Mouse (Mus musculus): ENCODE results near the gene Sowahb.

GRCm38 (mm10) chr5:93036254-93036653, 8.6 kb downstream of the Sowahb start:
- TF ChIP-seq CTCF (IDR thresholded peaks at IDR 0.05; ENCODE audit: low read depth, low read length), result no peak
- no peak for TF ChIP-seq EP300 (IDR thresholded peaks at IDR 0.05; ENCODE audit: insufficient read depth, low read depth, low read length)
- TF ChIP-seq POLR2A (IDR thresholded peaks at IDR 0.05; ENCODE audit: insufficient read depth, low read length), result no peak
